Mouse (Mus musculus) left cerebral cortex, postnatal 36 days (tissue): ENCODE measurements at regions not wholly inside any gene's neighbourhood (a gene's known extent, or its start where the extent isn't known, plus 50 kb on each side); places are given as distances from the start of the nearest gene placed in this dataset.

Source experiments
- DNase-seq, 2 experiments: peaks; one replicate each; pipeline ENCODE4 v3.0.0; 2021 to 2022; ENCODE audit warnings: low spot score in 2 of 2, mixed read lengths in 1 of 2
- intact Hi-C: fragments of 180-260 bp; cut with DNase I; formaldehyde crosslinking; loops from one replicate; pipeline ENCODE4 v1.15.1; 2025

- DNase-seq, result peak; percentile 8 to 14
- intact Hi-C loops, result loop anchor here (2.0 kb wide), 1 partner anchor 122 kb away; no protein-coding TSS in a partner anchor
Observed at GRCm38 (mm10) chr3:16941146-16941545, 934.9 kb upstream of the Gm5150 start.

GRCm38 (mm10) chr3:16939533-16939932 is 933.3 kb upstream of the Gm5150 start:
- DNase-seq, result no peak
- intact Hi-C loops, result loop anchor here (2.0 to 5.0 kb wide), 2 partner anchors 388 to 849 kb away; no protein-coding TSS in a partner anchor

- intact Hi-C loops, result loop anchor here (2.0 to 5.0 kb wide), 2 partner anchors 388 to 850 kb away; no protein-coding TSS in a partner anchor
- DNase-seq, result no peak
Observed at GRCm38 (mm10) chr3:16939127-16939526, 932.9 kb upstream of the Gm5150 start.

- intact Hi-C loops, result loop anchor here (2.0 to 5.0 kb wide), 2 partner anchors 389 to 850 kb away; no protein-coding TSS in a partner anchor
Observed at GRCm38 (mm10) chr3:16938491-16939001, 932.3 kb upstream of the Gm5150 start.

GRCm38 (mm10) chr3:16930299-16930698 is 924.1 kb upstream of the Gm5150 start:
- intact Hi-C loops, result no loop called here
- peak; percentile 45 to 59 for DNase-seq

More at GRCm38 (mm10) chr3:16938491-16939001, 932.3 kb upstream of the Gm5150 start:
- peak in 1 of 2 experiments; percentile 19 for DNase-seq

GRCm38 (mm10) chr3:16929846-16930245 is 923.6 kb upstream of the Gm5150 start:
- intact Hi-C loops, result no loop called here
- DNase-seq, result no peak

GRCm38 (mm10) chr3:16924018-16924417 is 917.8 kb upstream of the Gm5150 start:
- DNase-seq, result no peak
- intact Hi-C loops, result no loop called here

- no peak for DNase-seq
- intact Hi-C loops, result no loop called here
Observed at GRCm38 (mm10) chr3:16923234-16923914, 917.1 kb upstream of the Gm5150 start.

- no peak for DNase-seq
- intact Hi-C loops, result no loop called here
Observed at GRCm38 (mm10) chr3:16921330-16921729, 915.1 kb upstream of the Gm5150 start.

GRCm38 (mm10) chr3:16918374-16918773 is 912.1 kb upstream of the Gm5150 start:
- no peak for DNase-seq
- intact Hi-C loops, result no loop called here

GRCm38 (mm10) chr3:16916072-16916403 is 909.8 kb upstream of the Gm5150 start:
- intact Hi-C loops, result no loop called here
- DNase-seq, result no peak

- intact Hi-C loops, result no loop called here
- DNase-seq, result no peak
Observed at GRCm38 (mm10) chr3:16915389-16916071, 909.3 kb upstream of the Gm5150 start.

GRCm38 (mm10) chr3:16888132-16888531 is 881.9 kb upstream of the Gm5150 start:
- intact Hi-C loops, result no loop called here
- no peak for DNase-seq

GRCm38 (mm10) chr3:16872337-16873117 is 866.3 kb upstream of the Gm5150 start:
- peak; percentile 11 to 19 for DNase-seq
- intact Hi-C loops, result no loop called here

GRCm38 (mm10) chr3:16860034-16860433 is 853.8 kb upstream of the Gm5150 start:
- intact Hi-C loops, result no loop called here
- no peak for DNase-seq

GRCm38 (mm10) chr3:16858931-16859330 is 852.7 kb upstream of the Gm5150 start:
- intact Hi-C loops, result no loop called here

GRCm38 (mm10) chr3:16855251-16855650 is 849.0 kb upstream of the Gm5150 start:
- no peak for DNase-seq
- intact Hi-C loops, result no loop called here

More at GRCm38 (mm10) chr3:16858931-16859330, 852.7 kb upstream of the Gm5150 start:
- no peak for DNase-seq

- intact Hi-C loops, result no loop called here
- no peak for DNase-seq
Observed at GRCm38 (mm10) chr3:16853992-16854391, 847.8 kb upstream of the Gm5150 start.

- no peak for DNase-seq
Observed at GRCm38 (mm10) chr3:16846785-16847520, 840.7 kb upstream of the Gm5150 start.

More at GRCm38 (mm10) chr3:16846785-16847520, 840.7 kb upstream of the Gm5150 start:
- intact Hi-C loops, result no loop called here
